Mouse (Mus musculus): Measurements from ENCODE around the gene Rpia. TPM values are rescaled to one million over a fixed set of nuclear protein-coding genes. Genes with fewer than 3 reads are reported as not detected.
"Not testable (repeated sequence)": the region's sequence is repeated elsewhere in the genome, so short reads cannot be mapped to it uniquely, and the experiment has no call there.

The Rpia gene
- polyA plus RNA-seq, 1 experiment from 2014 or later: 2.3 TPM

DNA sequence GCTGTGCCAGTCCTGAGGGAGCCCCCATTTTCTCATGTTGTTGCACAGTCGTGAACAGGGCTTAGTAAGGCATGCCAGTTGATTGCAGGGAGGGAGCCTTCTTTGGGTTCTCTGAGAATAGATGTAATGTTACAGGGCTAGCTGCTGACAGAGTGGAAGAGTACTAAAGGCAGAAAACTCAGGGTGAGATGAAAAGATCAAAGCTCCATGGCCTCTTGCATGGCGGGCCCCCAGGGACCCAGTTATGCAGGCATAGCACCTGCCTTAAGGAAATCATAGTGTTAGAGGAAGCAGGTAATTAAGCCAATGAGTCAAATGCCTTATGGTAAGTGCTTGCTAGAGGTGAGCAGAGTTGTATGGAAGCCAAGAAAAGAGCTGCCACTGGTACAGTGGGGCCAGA lies 37.4 kb upstream of the Rpia start:
- no peaks in the 10 kb centered on the region for H3K27me3 ChIP-seq (replicated peaks; ENCODE audit: insufficient read depth, low read length)
- no peak for ATAC-seq
- 57% methylated on average over 2 of the region's 2 CpGs for WGBS

GRCm38 (mm10) chr6:70824987-70825337 lies 32.9 kb upstream of the Rpia start:
- Histone ChIP-seq H3K9ac (replicated peaks; ENCODE audit: low read depth) (no peak overlapping the region), H3K27ac (ENCODE audit: low read length) (no peak overlapping the region)
- no peak for ATAC-seq

More for the DNA sequence above, 37.4 kb upstream of the Rpia start:
- no peak overlapping the region for H3K27ac ChIP-seq (ENCODE audit: low read length)
- no peak overlapping the region for H3K4me3 ChIP-seq (ENCODE audit: low read depth, low read length)
- no peaks in the 10 kb centered on the region for H3K36me3 ChIP-seq (ENCODE audit: insufficient read depth, low read length)
- no peaks in the 10 kb centered on the region for H3K9me3 ChIP-seq (ENCODE audit: low read length)
- TF ChIP-seq CTCF (IDR thresholded peaks at IDR 0.05) (no peak), EP300 (IDR thresholded peaks at IDR 0.05) (no peak)
- H3K4me2 ChIP-seq (replicated peaks; ENCODE audit: low read depth, low read length): no peak overlapping the region
- no peaks in the 10 kb centered on the region for H3K4me1 ChIP-seq (ENCODE audit: insufficient read depth, low read depth, low read length)
- DNase-seq (ENCODE audit: low spot score): no peak
- H3K9ac ChIP-seq (replicated peaks; ENCODE audit: low read depth): no peak overlapping the region

DNA sequence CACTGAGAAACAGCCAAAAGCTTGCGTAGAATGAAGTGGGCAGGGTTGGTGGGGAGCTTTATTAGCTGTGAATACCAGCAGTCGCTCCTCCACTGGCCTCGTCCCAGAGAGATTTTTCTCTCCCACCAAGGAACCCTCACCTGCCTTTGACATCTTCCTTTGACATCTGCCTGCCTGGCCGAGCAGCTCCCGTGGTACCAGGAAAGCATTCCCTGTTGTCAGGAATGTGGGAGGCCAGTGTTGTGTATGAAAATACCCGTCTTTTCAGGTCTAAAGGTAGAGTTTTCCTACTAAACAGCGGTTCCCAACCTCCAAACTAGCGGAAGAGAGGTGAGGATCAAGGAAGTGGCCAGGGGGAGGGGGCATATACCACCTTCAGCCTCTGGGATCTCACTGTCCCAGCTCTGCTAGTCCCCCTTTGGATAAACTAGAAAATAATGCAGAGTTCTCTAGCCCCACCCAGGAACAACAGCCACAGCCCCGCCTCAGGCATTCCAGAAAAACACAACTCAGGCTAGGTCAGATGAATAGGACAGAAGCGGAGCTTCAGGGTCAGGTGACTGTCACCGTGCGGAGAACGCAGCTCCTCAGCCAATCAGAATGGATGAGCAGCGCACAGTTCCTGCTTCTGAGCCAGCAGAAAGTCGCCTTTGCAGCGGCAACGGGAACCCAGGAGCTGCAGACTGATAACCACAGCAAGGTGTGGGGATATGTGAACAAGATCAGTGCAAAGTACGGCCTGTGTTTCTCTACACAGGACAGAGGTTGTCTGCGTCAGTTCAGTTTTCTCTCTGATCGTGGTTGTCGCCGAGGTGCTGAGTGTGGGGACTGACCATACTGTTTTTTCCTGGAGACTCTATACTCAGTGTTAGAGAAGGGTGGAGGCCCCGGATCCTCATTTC lies 32.3 kb upstream of the Rpia start:
- Histone ChIP-seq H3K9ac (replicated peaks; ENCODE audit: low read depth) (no peak overlapping the region), H3K4me1 (ENCODE audit: insufficient read depth, low read depth, low read length) (no peaks in the 10 kb centered on the region), H3K4me3 (ENCODE audit: low read depth, low read length) (peak overlapping the region; percentile 33), H3K27ac (ENCODE audit: low read length) (no peak overlapping the region), H3K4me2 (replicated peaks; ENCODE audit: low read depth, low read length) (peak overlapping the region; percentile 68), H3K36me3 (ENCODE audit: insufficient read depth, low read length) (no peaks in the 10 kb centered on the region), H3K9me3 (ENCODE audit: low read length) (no peaks in the 10 kb centered on the region), H3K27me3 (replicated peaks; ENCODE audit: insufficient read depth, low read length) (no peaks in the 10 kb centered on the region)
- DNase-seq (ENCODE audit: low spot score) (peak; percentile 72), ATAC-seq (peak; percentile 96)
- 7% methylated on average over 23 of the region's 23 CpGs for WGBS
- TF ChIP-seq CTCF (IDR thresholded peaks at IDR 0.05): no peak
- TF ChIP-seq EP300 (IDR thresholded peaks at IDR 0.05): no peak

More at GRCm38 (mm10) chr6:70824987-70825337, 32.9 kb upstream of the Rpia start:
- 36% methylated on average over 4 of the region's 4 CpGs for WGBS
- Histone ChIP-seq H3K27me3 (replicated peaks; ENCODE audit: insufficient read depth, low read length) (no peaks in the 10 kb centered on the region), H3K9me3 (ENCODE audit: low read length) (no peaks in the 10 kb centered on the region), H3K4me3 (ENCODE audit: low read depth, low read length) (peak overlapping the region; percentile 33), H3K36me3 (ENCODE audit: insufficient read depth, low read length) (no peaks in the 10 kb centered on the region), H3K4me1 (ENCODE audit: insufficient read depth, low read depth, low read length) (no peaks in the 10 kb centered on the region), H3K4me2 (replicated peaks; ENCODE audit: low read depth, low read length) (peak overlapping the region; percentile 68)
- TF ChIP-seq EP300 (IDR thresholded peaks at IDR 0.05) (no peak), CTCF (IDR thresholded peaks at IDR 0.05) (no peak)
- DNase-seq (ENCODE audit: low spot score): no peak

DNA sequence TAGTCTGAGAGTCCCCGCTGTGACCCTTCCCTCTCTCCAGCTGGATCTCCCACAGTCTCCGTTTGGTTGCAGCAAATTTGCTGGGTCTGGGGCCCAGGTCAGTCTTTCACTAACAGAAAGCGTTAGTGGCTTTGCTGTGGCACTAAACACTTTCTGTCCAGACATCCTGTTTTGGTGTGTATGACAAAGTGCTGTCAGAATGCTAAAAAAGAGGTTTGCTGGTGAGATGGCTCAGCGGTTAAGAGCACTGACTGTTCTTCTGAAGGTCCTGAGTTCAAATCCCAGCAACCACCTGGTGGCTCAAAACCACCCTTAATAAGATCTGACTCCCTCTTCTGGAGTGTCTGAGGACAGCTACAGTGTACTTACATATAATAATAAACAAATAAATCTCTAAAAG lies 31.2 kb upstream of the Rpia start:
- ATAC-seq; DNase-seq (ENCODE audit: low spot score); H3K4me1 ChIP-seq (ENCODE audit: insufficient read depth, low read depth, low read length); H3K27me3 ChIP-seq (replicated peaks; ENCODE audit: insufficient read depth, low read length); H3K36me3 ChIP-seq (ENCODE audit: insufficient read depth, low read length); H3K4me3 ChIP-seq (ENCODE audit: low read depth, low read length); H3K9ac ChIP-seq (replicated peaks; ENCODE audit: low read depth); H3K27ac ChIP-seq (ENCODE audit: low read length); H3K9me3 ChIP-seq (ENCODE audit: low read length); H3K4me2 ChIP-seq (replicated peaks; ENCODE audit: low read depth, low read length): not testable (repeated sequence)
- WGBS: 69% methylated on average over 4 of the region's 4 CpGs

DNA sequence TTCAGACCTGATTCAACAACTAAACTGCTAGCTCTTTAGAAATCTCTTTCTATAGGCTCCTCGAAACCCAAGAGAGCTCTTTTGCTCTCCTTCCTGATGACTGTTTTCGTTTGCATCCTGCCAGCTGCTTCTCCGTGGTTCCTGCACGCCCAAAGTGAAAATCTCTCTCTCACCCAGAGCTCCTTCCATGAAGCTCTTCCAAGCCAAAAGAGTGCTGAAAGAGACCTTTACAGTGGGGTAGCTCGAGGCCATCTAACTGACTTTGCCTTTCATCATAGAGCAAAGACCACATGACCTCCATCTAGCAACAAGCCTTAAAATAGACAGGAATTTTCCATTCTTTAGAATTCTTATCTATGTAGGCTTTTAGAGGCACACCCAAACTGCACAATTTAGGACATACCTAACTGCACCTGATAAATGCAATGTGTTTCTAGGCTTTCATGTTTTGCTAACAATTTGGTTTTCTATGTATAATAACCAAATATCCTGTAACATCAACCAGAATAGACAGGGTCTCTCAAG lies 30.4 kb upstream of the Rpia start:
- Histone ChIP-seq H3K4me3 (ENCODE audit: low read depth, low read length) (no peak overlapping the region), H3K4me1 (ENCODE audit: insufficient read depth, low read depth, low read length) (no peaks in the 10 kb centered on the region), H3K9ac (replicated peaks; ENCODE audit: low read depth) (no peak overlapping the region), H3K9me3 (ENCODE audit: low read length) (no peaks in the 10 kb centered on the region), H3K27me3 (replicated peaks; ENCODE audit: insufficient read depth, low read length) (no peaks in the 10 kb centered on the region), H3K4me2 (replicated peaks; ENCODE audit: low read depth, low read length) (no peak overlapping the region), H3K27ac (ENCODE audit: low read length) (no peak overlapping the region), H3K36me3 (ENCODE audit: insufficient read depth, low read length) (no peaks in the 10 kb centered on the region)
- ATAC-seq: no peak
- WGBS: 50% methylated on average over 5 of the region's 5 CpGs
- no peak for TF ChIP-seq CTCF (IDR thresholded peaks at IDR 0.05)
- TF ChIP-seq EP300 (IDR thresholded peaks at IDR 0.05): no peak
- no peak for DNase-seq (ENCODE audit: low spot score)

DNA sequence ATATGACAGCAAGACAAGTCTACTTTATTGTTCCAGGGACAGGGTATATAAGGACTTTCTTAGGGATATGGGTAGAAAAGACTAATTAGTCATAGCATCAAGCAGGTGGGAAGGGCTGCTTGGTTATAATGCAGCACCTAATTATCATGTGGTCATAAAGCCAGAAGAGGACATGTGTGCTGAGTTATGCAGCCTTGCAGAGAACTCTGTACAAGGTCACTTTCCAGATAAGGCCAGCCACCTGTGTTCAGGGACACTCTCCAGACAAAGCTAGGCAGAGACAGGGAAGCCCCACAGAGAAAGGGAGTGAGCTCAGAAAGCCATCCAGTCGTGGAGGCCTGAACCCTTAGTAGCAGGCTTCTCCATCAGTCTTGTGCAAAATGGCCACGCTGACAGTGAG lies 29.5 kb upstream of the Rpia start:
- Histone ChIP-seq H3K4me1 (ENCODE audit: insufficient read depth, low read depth, low read length) (no peaks in the 10 kb centered on the region), H3K27me3 (replicated peaks; ENCODE audit: insufficient read depth, low read length) (no peaks in the 10 kb centered on the region), H3K9ac (replicated peaks; ENCODE audit: low read depth) (no peak overlapping the region), H3K36me3 (ENCODE audit: insufficient read depth, low read length) (no peaks in the 10 kb centered on the region), H3K4me2 (replicated peaks; ENCODE audit: low read depth, low read length) (no peak overlapping the region), H3K27ac (ENCODE audit: low read length) (no peak overlapping the region), H3K9me3 (ENCODE audit: low read length) (no peaks in the 10 kb centered on the region), H3K4me3 (ENCODE audit: low read depth, low read length) (no peak overlapping the region)
- ATAC-seq (no peak), DNase-seq (ENCODE audit: low spot score) (no peak)
- 65% methylated on average over 2 of the region's 2 CpGs for WGBS
- TF ChIP-seq EP300 (IDR thresholded peaks at IDR 0.05) (no peak), CTCF (IDR thresholded peaks at IDR 0.05) (no peak)

All from lung, postnatal 0 days (tissue).